Mouse (Mus musculus): Measurements from ENCODE around the gene Shld2.

Gene Shld2

DNA sequence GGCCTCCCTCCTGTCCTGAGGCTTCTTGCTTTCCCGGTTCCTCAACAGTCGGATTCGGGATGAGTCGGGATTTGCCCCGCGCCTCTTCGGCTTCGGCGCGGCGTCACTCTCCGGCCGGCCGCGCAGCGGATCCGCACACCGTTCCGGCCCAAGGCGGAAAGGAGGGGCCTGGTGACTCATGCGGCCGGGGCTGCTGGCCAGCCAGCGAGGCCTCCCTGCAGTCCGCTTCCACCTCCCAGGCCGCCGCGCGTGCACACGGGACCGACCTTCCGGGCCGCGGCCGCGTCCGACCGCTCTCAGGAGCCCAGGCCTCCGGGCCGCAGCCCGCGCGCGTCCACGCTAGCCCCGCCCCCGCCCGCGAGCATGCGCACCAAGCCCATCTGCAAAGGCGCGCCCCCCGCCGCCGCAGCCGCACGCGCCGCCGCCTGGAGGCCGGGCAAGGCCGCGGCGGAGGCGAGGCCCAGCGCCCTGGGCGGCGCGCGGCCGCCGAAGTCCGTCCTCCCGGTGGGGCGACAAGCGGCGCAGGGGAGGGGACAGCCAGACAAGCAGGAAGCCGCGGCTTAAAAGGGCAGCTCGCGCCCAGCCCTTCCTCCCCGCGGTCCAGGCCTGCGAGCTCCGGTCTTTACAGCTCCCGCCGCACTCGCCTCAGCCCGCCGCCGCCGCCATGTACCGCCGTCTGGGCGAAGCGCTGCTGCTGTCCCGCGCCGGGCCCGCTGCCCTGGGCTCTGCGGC, at the start of gene Shld2, which contains the start of gene Glud1:
Shld2 (minus strand) TSS at position 260 of the 732 bp plus-strand sequence.
Glud1 (plus strand) TSS at position 494 of the 732 bp plus-strand sequence.
- DNase-seq (ENCODE audit: low spot score in 2 of 2), result peak; percentile 78 to 86

DNA sequence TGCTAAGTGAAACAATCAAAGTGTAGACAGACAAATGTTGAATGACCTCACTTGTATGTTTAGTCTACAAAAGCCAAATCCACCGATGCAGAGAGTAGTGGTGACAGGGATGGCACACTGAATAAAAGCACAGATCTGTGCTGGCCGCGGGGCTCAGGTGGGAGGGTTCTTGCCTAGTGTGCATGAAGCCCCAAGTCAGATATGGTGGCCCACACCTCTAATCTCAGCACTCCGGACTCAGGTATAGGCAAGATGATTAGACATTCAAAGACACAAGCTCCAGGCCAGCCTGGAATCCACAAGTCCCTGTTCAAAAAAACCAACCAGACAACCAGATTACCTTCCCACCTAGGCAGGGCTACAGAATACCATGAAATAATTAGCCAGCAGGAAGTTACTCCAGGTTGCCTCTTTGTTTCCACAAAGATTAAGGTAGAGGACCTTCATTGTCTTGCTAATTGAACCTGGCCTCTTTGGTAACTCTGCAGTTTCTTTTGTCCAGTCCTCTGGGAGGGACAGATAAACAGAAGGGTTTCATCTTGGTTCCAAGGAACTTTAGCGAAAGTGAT, 49.5 kb upstream of the Shld2 start:
- no peak for DNase-seq (ENCODE audit: low spot score in 2 of 2)

DNA sequence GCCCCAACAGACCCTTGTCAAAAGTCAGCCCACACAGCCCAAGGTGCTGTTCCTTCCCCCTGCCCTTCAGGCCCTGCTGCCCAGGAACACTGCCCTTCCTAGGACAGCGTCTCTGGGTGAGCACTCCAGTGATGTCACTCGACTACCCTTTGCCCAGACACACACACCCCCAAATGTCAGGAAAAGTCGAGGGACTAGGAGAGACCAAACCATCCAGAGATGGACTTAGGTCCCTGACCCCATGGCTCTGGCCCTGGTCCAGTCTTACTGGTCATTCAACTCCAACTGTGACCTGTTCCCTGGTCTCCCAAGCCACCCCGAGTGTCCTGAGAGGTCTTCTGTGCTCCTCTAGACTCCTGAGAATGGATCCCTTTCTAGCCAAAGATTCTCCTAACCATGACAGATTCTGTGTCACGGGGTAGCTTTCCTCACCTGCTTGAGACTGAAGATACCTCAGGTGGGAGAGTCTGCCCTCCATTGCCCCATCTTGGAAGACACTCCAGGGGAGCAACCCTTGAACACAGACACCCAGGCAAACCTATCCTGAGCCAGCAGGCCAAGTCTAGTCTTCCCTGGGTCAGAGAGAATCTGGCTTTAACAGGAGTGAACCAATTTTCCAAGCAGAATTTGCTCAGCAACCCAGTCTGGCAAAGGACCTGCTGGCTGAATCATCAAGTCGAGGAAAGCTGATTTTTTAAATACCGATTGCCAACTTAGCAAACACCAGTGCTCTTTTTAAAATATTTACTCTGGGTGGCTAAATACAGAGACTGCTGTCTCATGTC, 47.6 kb upstream of the Shld2 start:
- no peak for DNase-seq (ENCODE audit: low spot score in 2 of 2)

DNA sequence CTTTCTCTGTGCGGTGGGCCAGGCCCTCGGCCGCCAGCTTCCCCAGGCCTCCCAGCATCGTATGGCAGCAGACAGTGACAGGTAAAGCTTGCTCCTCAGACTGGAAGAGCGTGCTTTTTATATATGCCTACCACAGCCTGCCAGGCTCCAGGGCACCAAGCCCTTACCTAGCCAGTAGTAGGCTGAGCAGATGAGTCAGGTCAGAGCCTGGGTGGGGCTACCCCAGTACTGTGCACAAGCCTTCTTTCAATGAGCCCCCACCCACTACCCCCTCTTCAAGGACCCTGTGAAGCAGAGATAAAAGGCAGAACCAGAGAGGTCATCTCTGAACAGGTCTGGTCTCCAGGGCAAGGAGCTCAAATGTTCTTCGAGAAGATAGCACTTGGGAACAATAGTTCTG, 45.0 kb upstream of the Shld2 start, which contains the start of gene Fam25c:
Fam25c (minus strand) TSS at position 133 of the 400 bp plus-strand sequence.
- DNase-seq (ENCODE audit: low spot score in 2 of 2), result no peak

DNA sequence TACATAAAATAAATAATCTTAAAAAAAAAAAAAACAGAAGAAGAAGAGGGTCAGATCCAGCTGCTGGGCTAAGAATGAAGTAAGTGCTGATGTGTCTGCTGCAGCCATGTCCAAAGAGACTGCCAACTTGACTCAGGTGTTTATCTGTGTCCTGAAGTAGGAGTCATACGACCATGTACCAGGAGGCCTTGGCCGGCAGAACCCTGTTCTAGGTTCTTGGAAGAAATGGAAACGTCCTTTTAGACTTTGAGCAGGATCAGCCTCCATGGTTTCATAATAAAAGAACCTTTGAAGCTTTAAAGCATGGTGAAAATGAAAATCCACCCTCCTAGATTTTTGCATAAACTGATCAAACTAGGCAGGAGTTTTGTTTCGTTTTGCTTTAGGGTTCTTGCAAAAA, 44.2 kb upstream of the Shld2 start:
- no peak for DNase-seq (ENCODE audit: low spot score in 2 of 2)

DNA sequence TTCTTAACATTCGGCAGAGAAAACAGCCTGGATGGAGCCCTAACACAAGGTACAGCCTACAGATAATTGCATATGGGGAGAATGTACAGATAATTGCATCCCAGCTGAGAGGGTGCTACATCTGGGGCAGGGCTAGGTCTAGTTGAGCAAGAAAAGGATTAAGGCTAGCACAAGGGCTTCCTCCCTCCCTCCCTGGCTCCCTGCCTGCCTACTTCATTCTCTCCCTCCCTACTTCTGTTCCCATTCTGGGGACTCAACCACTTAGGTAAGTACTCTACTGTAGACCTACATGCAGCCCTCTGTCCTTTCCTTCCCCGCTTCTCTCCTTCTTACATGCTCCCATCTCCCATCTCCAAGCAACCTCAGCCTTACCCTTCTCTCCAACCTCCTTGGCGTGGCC, 43.0 kb upstream of the Shld2 start:
- DNase-seq (ENCODE audit: low spot score in 2 of 2), result no peak

DNA sequence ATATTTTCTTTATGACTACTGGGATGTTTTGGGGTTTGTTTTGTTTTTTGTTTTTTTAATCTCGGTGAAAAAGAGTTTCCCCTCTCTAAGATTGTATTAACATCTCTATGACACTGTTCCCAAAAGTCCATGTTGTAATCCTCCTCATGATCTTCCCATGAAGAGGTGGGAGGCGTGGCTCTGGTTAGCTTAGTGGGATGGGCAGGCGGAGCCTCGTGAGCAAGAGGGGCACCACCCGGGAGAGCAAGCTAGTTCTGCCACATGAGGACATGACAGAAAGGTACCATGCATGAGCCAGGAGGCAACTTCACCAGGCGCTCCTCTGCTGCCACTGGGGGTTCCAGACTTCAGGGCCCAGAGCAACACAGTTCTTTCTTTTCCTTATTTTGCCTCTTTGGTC, 42.2 kb upstream of the Shld2 start:
- no peak for DNase-seq (ENCODE audit: low spot score in 2 of 2)

DNA sequence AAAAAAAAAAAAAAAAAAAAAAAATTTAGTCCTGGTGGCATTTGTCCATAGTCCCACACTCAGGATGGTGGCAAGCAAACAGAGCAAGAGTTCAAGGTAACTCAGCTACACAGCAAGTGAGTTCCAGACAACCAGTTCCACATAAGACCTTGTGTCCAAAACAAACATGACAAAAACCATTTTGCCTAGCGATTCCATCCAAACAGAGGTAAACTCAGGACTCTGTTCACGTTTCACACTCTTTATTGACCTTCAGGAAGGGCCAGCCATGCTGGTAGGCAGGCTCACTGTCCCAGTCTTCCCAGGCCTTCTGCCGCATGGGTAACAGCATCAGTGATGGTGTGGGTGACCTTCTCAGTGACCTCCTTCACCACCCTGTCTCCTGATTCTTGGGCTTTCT, 41.4 kb upstream of the Shld2 start:
- no peak for DNase-seq (ENCODE audit: low spot score in 2 of 2)

DNA sequence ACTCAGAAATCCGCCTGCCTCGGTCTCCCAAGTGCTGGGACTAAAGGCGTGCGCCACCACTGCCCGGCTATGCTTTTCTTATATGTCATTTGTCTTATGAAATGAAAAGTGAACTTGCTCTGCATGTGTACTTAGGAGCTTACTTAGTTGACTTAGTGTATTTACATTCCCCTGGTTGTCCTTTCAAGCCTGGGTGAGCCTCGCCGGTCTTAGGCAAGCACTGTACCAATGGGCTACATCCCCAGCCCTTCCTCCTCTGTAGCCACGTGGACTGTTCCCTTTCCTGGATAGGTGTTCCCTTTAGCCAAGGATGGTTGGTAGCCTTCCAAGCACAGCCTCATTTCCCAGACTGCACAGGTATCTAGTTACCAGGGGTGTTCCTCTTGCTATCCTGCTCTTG, 38.7 kb upstream of the Shld2 start:
- DNase-seq (ENCODE audit: low spot score in 2 of 2), result no peak

DNA sequence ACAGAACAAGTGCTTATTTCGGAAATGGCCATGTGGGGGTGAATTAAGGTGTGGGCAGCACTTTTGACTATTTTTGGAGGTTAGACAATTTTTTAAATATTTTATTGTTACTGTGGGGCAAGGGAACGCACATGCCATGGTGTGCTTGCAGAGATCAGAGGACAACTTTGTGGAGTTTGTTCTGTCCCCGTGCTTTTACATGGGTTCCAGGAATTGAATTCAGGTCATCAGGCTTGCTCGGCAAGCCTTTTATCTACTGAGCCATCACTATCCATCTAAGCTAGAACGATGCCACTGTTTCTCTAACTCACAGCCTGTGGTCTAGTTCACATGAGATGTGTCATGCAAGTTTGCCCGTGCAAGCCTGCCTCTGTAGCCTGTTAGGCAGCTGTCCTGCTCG, 38.0 kb upstream of the Shld2 start:
- DNase-seq (ENCODE audit: low spot score in 2 of 2), result no peak

DNA sequence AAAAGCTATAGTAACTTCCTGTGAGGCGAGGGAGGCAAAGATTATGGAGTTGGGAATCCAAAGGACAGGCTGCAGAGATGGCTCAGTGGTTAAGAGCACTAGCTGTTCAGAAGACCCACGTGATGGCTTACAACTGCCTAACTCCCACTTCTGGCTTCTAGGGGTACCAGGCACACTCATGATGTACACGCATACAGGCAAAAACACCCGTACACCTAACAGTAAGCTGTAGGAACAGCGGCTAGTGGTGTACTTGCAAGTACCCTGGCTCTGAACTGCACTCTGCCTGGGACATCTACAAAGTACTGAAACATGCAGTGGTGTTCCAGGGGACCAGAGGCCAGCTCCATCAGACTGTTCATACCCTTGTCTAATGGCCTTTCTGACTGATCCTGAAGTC, 36.8 kb upstream of the Shld2 start:
- DNase-seq (ENCODE audit: low spot score in 2 of 2), result no peak

DNA sequence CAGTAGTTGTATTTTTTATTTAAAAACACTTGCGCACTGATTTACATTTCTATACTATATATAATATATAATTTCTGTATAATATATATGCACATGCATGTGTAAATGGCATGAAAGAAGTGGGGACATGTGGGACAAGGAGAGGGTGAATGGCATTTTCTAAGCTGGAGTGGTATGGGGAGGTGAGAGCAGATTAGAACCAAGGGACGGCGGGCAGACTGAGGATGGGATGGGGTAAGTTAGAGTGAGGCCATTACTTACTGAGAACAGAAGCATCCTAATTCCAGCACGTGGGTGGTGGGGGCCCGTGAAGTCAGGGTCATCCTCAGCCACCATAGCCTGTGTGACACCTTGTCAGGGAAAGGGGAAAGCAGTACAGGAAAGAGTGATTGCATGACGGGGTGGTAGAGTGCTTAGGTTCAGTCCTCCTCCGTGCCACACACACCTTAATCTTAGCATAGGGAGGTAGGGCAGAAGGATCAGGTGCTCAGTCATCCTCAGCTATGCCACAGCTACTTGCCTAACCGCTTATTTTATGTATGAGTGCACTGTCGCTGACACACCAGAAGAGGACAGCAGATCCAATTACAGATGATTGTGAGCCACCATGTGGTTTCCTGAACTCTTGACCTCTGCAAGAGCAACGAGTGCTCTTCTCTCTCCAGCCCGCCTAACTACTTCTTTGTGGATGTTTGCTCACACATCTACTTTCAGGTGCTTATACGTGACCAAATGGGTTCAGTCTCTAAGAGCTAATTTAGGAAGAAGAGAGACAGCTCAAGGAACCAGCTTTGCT, 35.7 kb upstream of the Shld2 start:
- no peak for DNase-seq (ENCODE audit: low spot score in 2 of 2)

DNA sequence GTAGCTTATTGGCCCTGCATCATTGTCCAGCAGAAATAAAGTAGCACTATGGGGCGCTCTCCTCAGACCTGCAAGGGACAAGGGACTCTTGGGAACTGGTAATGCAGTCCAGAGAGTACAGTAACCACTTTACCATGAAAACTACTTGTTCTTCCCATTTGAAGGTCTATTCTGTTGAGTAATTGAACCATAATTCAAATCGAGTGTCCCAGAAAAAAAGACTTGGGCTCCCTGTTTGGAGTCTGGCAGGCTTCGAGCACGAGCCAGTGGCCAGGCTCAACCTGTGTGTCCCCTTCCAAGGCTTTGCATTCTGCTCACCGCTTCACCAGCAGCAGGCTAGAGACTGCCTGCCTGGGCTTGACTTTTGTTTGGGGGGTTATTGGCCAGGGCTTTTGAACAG, 34.1 kb upstream of the Shld2 start:
- DNase-seq (ENCODE audit: low spot score in 2 of 2), result no peak

DNA sequence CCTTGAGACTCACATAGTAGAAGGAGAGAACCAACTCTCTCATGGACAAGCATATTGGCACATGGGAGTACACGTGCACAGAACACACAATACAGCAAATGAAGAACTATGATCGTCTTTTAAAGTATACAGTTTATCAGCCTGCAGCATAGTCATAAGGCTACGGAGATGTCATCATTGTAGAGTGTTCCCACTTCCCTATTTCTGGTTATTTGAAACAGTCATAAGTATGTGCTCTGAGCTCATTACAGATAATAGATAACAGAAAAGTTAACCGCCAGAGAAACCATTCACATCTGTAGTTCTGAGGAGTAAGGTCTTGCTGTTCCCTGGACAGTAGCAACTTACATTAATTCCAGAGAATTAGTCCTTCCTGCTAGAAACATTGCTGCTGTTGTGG, 32.8 kb upstream of the Shld2 start:
- DNase-seq (ENCODE audit: low spot score in 2 of 2), result no peak

DNA sequence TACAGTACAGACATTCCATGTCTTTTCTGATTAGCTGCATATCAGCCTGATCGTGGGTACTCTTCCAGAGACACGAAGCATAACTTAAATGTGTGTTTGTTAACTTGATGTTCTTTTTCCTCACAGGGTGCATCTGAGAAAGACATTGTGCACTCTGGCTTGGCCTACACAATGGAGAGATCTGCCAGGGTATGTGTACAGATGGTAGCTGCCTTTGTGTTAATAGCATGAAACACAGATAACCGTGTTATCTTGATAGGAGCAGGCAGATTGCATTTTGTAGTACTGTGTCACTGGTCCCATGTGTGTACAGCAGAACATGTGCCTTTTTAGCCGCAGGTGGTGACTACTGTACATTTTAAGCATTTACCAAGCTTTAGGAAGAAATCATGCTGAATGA, 31.7 kb upstream of the Shld2 start:
- DNase-seq (ENCODE audit: low spot score in 2 of 2), result no peak

DNA sequence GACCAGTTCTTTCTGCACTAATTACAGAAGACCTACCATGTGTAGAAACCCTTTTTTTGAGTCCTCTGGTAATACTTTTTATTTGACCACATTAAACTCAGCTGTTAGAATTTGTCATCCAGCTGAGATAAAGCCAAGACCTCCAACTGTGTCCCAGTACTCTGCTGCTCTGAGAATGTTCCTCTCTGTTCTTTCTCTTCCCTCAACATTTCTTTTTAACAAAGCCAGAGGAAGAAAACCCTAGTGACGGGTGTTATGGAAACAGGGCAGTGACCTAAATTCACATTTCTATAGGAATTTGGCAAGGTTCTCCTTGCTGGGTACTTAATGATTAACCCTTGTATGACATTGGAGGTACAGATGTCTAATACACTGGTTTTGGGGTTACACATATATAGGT, 29.2 kb upstream of the Shld2 start:
- DNase-seq (ENCODE audit: low spot score in 2 of 2), result no peak

DNA sequence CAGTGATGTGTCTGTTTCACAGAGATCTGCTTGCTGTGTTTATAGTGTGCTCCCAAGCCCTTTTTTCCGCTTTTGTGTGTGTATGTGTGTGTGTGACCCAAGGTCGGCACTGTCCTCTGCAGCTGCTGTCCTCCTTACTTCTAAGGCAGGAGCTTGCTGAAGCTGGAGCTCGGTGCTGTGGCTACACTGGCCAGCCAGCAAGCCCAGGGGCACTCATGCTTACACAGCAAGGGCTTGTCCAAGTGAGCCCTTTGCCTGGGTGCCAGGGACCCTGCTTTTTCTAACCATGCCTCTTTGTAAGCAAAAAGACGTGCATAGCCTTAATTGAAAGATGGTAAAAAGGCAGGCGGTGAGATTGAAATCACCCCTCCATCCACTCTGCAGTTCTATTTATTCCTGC, 22.2 kb upstream of the Shld2 start:
- DNase-seq (ENCODE audit: low spot score in 2 of 2), result peak in 1 of 2 experiments; percentile 24

DNA sequence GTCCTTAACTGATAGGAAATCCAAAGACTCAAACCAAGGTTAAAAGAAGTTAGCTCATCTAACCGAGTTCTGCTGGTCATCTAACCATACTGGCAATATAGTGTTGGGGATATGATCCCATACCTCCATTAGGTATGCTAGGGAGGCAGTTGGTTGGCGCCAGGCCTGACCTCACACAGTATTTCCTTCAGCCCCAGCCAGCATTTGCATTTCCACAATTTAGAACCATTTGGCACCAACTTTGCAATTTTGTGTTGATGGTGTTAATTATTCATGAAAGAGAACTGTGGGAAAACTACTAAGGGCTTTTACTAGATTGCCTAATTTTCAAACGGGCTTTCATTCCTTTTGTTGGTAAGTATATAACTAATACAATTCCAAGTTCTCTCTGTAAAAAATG, 21.6 kb upstream of the Shld2 start:
- DNase-seq (ENCODE audit: low spot score in 2 of 2), result no peak

DNA sequence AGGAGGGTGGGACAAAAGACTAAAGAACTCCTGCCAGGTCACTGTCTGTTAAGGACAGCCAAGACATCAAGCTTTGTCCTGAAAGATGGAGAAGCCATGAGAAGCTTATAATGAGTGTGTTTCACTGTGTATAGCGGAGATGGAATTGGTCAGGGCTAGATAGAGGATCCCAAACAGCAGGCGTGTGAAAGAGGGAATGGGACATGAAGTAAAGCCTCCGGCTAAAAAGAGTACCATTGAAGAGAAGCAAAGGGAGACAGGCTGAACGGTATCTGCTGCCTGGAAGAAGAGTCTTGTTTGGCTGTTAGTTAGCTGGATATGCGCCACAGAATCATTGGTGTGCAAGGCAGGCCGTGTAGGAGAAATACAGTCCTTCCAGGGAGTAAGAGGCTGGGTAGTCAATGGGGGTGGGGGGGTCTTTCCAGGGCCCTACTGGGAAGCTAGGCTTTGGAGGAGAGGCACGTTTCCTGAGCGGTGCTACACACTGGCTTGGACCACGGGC, 20.4 kb upstream of the Shld2 start:
- no peak for DNase-seq (ENCODE audit: low spot score in 2 of 2)

DNA sequence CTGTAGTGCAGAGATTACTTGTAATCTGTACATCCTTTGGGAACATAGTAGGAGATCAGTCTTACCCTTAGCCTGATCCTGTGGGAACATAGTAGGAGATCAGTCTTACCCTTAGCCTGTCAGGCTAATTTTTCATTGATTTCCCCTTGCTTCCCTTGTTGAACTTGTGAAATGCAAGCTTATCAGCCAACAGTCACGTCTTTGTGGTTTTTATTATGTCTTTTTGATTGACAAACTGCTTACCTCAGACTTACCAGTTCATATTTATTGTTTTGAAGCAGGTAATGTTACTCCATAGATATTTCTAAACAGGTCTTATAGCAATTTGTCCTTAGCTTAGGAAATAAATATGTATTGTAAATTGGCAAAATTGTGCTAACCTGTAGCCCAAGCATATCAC, 17.3 kb upstream of the Shld2 start:
- no peak for DNase-seq (ENCODE audit: low spot score in 2 of 2)

DNA sequence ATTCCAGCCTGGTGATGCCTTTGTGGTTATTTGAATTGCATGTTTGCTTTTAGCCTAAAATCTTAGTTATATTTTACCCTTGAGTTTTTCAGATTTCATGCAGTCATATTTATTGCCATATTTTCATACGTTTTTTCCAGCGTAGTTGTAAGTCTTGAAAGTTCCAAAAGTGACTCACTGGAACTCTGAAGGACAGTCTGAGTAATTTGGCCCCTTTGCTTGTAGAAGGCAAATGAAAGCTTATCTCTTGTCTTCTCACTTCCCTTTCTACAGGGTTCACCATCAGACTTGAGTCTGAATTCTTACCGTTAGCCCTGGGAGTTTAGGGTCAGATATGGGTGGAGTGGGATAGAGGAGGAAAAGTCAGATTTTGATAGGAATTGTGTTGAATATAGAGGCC, 16.3 kb upstream of the Shld2 start:
- no peak for DNase-seq (ENCODE audit: low spot score in 2 of 2)

DNA sequence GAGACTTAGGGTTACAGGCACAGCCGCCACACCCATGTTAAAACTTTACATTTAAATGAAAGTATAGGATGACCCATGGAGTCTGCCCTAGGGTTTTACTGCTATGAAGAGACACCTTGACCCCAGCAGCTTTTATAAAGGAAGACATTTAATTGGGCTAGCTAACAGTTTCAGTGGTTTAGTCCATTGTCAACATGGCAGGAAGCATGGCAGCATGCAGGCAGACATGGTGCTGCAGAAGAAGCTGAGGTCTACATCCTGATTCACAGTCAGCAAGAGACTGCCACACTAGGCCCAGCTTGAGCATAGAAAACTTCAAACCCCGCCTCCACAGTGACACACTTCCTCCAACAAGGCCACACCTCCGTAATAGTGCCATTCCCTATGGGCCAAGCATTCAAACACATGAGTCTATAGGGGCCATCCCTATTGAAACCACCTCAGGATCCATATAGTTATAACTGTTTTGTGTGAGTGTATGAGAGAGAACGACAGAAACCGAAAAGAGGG, 13.3 kb upstream of the Shld2 start:
- no peak for DNase-seq (ENCODE audit: low spot score in 2 of 2)
